Mouse (Mus musculus) liver, embryonic 13.5 days (tissue): ENCODE data around the gene Lrrc45. TPM values are rescaled to one million over a fixed set of nuclear protein-coding genes. Genes with fewer than 3 reads are reported as not detected.
A peak's percentile ranks its signal among the peaks of the same experiment; 100 is the strongest.
"Not testable (repeated sequence)": the region's sequence is repeated elsewhere in the genome, so short reads cannot be mapped to it uniquely, and the experiment has no call there.

Experiments used
- ATAC-seq: fragments of 200-750 bp; cut with Nextera tagmentation; 2 replicates; pipeline ENCODE4 v1.8.0; 2017; ENCODE audit warnings: low read depth, mild to moderate bottlenecking, moderate number of reproducible peaks, moderate library complexity
- DNase-seq: peaks from one replicate; pipeline ENCODE4 v3.0.0; 2022
- H3K27ac ChIP-seq: fragments of 300-500 bp; sonication (generic); 2 replicates; pipeline ENCODE4 v1.5.1; 2015; ENCODE audit warnings: moderate library complexity, mild to moderate bottlenecking, inconsistent platforms
- H3K27me3 ChIP-seq: fragments of 300-500 bp; sonication (generic); 2 replicates; pipeline ENCODE4 v1.6.1; 2015; ENCODE audit warnings: mild to moderate bottlenecking, inconsistent platforms
- H3K36me3 ChIP-seq: fragments of 300-500 bp; sonication (generic); 2 replicates; pipeline ENCODE4 v1.6.1; 2015; ENCODE audit warnings: mild to moderate bottlenecking, inconsistent platforms
- H3K4me1 ChIP-seq: fragments of 300-500 bp; sonication (generic); replicated peaks from 2 replicates; pipeline ENCODE4 v1.6.1; 2015; ENCODE audit warnings: inconsistent platforms
- H3K4me2 ChIP-seq: fragments of 300-500 bp; sonication (generic); 2 replicates; pipeline ENCODE4 v1.6.1; 2015; ENCODE audit warnings: inconsistent platforms, mild to moderate bottlenecking, moderate library complexity
- H3K4me3 ChIP-seq: fragments of 300-500 bp; sonication (generic); replicated peaks from 2 replicates; pipeline ENCODE4 v1.5.1; 2015; ENCODE audit warnings: mild to moderate bottlenecking, inconsistent platforms
- H3K9ac ChIP-seq: fragments of 300-500 bp; sonication (generic); 2 replicates; pipeline ENCODE4 v1.6.1; 2015; ENCODE audit warnings: mild to moderate bottlenecking, inconsistent platforms
- H3K9me3 ChIP-seq: fragments of 300-500 bp; sonication (generic); replicated peaks from 2 replicates; pipeline ENCODE4 v1.6.1; 2016; ENCODE audit warnings: inconsistent platforms
- WGBS: fragments of 180-500 bp; shearing (Covaris S2); methylation state at CpG from one replicate; pipeline ENCODE4 v1.1.7; 2015; ENCODE audit not compliant: insufficient replicate concordance; 5-methylcytosine and 5-hydroxymethylcytosine counted together
- polyA plus RNA-seq: library from polyadenylated mRNA; unstranded; fragments of >200 nt; fragmentation: Nextera tagmentation; extraction: Ambion mirVana; gene quantifications from 2 replicates; pipeline ENCODE4 v1.2.1, GENCODE M21; 2015

Gene Lrrc45
- polyA plus RNA-seq = 13.0 and 14.3 TPM in 2 replicates

DNA sequence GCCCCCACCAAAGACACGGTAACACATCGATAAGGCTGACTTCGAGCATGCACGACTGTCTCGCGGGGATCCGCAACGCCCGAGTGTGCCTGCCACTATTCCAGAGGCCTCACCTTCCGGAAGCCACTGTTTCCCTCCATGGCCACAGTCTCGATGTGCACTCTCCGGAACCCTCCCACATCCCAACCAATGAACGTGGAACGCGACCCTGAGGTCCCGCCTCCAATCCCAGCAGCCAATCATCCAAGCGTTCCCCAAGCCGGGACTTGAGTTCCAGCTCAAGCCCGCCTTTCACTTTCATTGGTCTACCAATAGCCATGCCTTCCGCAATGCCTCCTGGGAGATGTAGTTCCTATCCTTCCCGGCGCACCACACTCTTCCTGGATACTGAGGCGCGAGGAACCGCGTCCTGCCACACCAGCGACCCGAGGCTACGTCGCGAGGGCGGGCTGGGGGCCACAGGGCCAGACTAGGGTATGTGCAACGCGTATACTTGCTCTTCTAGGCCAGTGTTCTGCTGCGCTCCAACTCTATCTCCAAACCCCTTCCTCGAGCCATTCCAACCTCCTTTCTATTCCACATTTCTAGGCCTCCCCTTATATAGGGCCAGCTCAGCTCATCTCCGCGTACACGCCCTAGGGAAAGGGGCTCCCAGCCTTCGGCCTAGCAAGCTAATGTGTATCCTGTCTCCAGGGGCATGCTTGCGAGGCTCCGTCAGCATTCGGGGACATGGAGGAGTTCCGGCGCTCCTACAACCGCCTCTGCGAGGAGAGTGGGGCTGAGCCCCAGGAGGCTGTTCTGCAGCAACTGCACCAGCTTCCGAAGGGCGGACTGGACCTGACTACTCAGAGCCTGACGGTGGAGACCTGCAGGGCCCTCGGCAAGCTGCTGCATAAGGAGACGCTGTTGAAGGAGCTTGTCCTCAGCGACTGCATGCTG lies at the start of gene Lrrc45, which contains the start of gene Cenpx:
TSS of gene Lrrc45 (plus strand) at position 346 of the 939 bp plus-strand sequence.
TSS of gene Cenpx (minus strand) at position 159 of the 939 bp plus-strand sequence.
- peak within 1 kb of the TSS; percentile 76 for H3K4me3 ChIP-seq
- WGBS = 2% methylated on average over 53 of the region's 53 CpGs
- DNase-seq (peak; percentile 97), ATAC-seq (peak; percentile 95)
- H3K27ac ChIP-seq = peak within 1 kb of the TSS; percentile 78
- H3K36me3 ChIP-seq = peaks cover 53% of the 10 kb centered on the region
- H3K4me2 ChIP-seq = peak within 1 kb of the TSS; percentile 99
- peaks cover 34% of the 10 kb centered on the region for H3K4me1 ChIP-seq
- H3K27me3 ChIP-seq = no peaks in the 10 kb centered on the region
- peak within 1 kb of the TSS; percentile 83 for H3K9ac ChIP-seq
- H3K9me3 ChIP-seq = no peaks in the 10 kb centered on the region

DNA sequence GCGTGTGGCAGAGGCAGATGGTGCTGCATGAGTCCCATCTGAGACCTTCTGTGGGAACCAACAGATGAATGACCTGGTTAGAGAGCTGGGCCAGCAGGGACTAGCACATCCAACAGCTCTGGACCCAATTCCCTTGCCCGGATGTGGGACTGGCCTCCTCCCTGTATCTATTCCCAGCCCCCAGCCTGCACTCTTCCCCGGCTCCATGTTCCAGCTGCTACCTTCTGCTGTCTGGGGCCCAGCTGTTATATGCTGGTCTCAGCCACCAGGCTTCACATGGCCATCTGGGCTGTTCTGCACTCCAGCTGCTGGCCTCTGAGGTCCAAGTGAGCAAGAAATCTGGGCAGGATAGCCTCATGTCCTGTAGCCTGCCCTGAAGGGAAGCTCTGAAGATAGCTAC lies 48.3 kb upstream of the Lrrc45 start:
- no peak overlapping the region for H3K4me3 ChIP-seq
- DNase-seq (no peak), ATAC-seq (no peak)
- no peak overlapping the region for H3K27ac ChIP-seq
- WGBS = 72% methylated on average over 3 of the region's 3 CpGs
- peaks cover 9% of the 10 kb centered on the region for H3K4me1 ChIP-seq
- peaks cover 64% of the 10 kb centered on the region for H3K27me3 ChIP-seq
- H3K4me2 ChIP-seq = no peak overlapping the region
- H3K36me3 ChIP-seq = no peaks in the 10 kb centered on the region
- H3K9me3 ChIP-seq = no peaks in the 10 kb centered on the region
- H3K9ac ChIP-seq = no peak overlapping the region

DNA sequence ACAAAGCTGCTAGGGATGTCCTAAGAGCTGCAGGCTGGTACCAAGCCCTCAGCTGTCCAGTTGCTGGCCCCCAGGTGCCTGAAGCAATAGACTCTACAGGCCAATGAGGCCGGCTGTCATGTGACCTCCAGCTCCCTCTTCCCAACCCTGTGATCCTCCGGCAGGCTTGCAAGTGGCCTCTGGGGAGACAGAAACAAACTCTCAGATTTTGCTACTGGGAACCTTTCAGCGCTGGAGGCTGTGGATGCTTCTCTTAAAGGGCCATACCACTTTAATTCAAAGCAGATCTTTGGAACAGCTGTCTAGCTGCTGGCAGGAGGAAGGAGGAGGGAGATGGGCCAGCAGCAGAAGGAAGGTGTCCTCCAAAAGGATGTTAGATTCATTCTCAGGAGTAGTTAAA lies 47.1 kb upstream of the Lrrc45 start:
- DNase-seq (no peak), ATAC-seq (no peak)
- 23% methylated on average over 3 of the region's 3 CpGs for WGBS
- no peaks in the 10 kb centered on the region for H3K36me3 ChIP-seq
- H3K27ac ChIP-seq = no peak overlapping the region
- H3K4me2 ChIP-seq = no peak overlapping the region
- no peak overlapping the region for H3K9ac ChIP-seq
- H3K4me1 ChIP-seq = no peaks in the 10 kb centered on the region
- H3K27me3 ChIP-seq = peaks cover 52% of the 10 kb centered on the region
- H3K9me3 ChIP-seq = no peaks in the 10 kb centered on the region
- no peak overlapping the region for H3K4me3 ChIP-seq

DNA sequence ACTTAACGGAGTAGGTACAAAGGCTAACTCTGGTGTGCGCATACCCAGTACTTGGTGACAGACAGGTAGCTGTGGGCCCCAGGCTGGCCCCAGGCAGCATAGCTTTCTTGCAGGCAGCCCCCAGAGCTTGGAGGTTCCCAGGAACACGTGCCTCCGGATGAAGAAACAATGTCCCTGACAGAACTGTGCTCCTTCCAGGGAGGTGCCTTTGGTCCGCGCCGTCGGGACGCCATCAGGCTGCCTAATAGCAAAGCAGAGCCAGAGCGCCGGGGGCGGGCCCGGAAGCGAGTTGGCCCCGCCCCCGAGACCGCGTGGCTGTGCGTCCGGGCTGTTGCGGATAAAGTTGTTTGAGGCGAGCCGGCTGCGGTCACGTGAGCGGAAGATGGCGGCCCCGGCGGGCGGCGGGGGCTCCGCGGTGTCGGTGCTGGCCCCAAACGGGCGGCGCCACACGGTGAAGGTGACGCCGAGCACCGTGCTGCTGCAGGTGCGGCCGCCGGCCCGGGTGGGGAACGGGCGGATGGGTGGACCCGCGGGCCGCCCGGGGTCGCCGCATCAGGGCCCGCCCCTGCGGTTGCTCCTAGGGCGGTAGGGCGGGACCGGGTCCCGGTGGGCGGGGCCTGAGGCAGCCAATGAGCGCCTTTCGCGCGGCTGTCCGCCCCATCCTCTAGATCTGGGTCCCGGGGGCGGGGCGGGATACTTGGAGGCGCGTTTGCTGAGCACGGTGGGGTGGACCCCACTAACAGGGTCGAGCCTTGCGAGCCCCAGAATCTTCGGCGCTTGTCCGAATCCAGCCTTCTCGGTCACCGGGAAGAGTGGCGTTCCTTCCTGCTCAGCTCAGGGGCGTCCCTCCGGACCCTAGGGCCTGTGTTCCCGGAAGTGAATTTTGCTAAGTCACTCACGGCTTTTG lies 40.8 kb upstream of the Lrrc45 start, which contains the start of gene Aspscr1:
TSS of gene Aspscr1 (plus strand) at position 287 of the 907 bp plus-strand sequence.
- H3K9me3 ChIP-seq = no peaks in the 10 kb centered on the region
- H3K27ac ChIP-seq = peak within 1 kb of the TSS; percentile 91
- no peaks in the 10 kb centered on the region for H3K27me3 ChIP-seq
- 1% methylated on average over 82 of the region's 83 CpGs for WGBS
- H3K4me3 ChIP-seq = peak within 1 kb of the TSS; percentile 80
- peaks cover 46% of the 10 kb centered on the region for H3K4me1 ChIP-seq
- H3K4me2 ChIP-seq = peak within 1 kb of the TSS; percentile 90
- DNase-seq (peak; percentile 96), ATAC-seq (peak; percentile 94)
- peaks cover 12% of the 10 kb centered on the region for H3K36me3 ChIP-seq
- H3K9ac ChIP-seq = peak within 1 kb of the TSS; percentile 79

DNA sequence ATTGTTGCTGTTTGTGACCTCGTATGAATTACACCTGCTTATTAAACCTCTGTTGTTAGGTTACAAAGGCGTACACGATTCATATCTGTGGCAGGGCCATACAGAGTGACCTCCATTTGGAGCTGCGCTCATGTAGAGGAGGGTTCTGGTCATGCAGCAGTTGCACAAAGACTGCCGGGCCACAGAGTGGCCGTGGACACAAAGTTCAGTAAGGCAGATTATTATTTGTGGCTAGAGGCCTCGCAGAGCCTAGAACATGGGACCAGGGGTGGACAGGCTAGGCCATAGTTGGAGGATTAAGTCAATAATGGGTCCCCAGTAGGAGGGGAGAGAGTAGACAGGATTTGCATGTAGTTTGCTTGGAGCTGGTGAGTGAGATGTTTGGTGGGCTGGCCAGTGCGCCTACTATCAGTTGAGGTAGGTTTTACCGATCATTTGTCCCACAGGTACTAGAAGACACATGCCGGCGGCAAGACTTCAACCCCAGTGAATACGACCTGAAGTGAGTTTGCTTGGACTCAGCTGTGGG lies 40.1 kb upstream of the Lrrc45 start:
- H3K4me1 ChIP-seq = peaks cover 46% of the 10 kb centered on the region
- H3K9me3 ChIP-seq = no peaks in the 10 kb centered on the region
- peak overlapping the region; percentile 79 for H3K9ac ChIP-seq
- peak overlapping the region; percentile 91 for H3K27ac ChIP-seq
- no peak for DNase-seq
- H3K36me3 ChIP-seq = peaks cover 19% of the 10 kb centered on the region
- peak; percentile 15 for ATAC-seq
- 26% methylated on average over 12 of the region's 12 CpGs for WGBS
- H3K27me3 ChIP-seq = no peaks in the 10 kb centered on the region
- peak overlapping the region; percentile 90 for H3K4me2 ChIP-seq
- peak overlapping the region; percentile 80 for H3K4me3 ChIP-seq

DNA sequence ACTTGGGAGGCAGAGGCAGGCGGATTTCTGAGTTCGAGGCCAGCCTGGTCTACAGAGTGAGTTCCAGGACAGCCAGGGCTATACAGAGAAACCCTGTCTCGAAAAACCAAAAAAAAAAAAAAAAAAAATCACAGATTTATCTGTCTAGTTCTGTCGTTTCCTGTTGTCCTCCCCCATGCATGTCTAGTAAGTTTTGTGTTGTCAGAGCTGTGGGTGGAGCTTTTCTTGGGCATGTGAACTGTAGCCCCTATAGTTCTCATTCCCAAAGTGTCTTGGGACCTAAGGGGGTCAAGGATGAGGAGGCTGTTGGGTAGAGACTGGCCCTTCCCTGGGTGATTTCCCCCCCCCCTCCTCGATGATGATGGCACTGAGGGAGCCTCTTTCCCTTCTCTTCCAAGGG lies 37.9 kb upstream of the Lrrc45 start:
- Histone ChIP-seq H3K36me3 (peaks cover 41% of the 10 kb centered on the region), H3K4me1 (peaks cover 46% of the 10 kb centered on the region)
- not testable (repeated sequence) for H3K4me3 ChIP-seq, H3K27me3 ChIP-seq, H3K4me2 ChIP-seq, H3K27ac ChIP-seq, ATAC-seq, H3K9me3 ChIP-seq, DNase-seq, H3K9ac ChIP-seq
- WGBS = 50% methylated on average over 5 of the region's 5 CpGs

DNA sequence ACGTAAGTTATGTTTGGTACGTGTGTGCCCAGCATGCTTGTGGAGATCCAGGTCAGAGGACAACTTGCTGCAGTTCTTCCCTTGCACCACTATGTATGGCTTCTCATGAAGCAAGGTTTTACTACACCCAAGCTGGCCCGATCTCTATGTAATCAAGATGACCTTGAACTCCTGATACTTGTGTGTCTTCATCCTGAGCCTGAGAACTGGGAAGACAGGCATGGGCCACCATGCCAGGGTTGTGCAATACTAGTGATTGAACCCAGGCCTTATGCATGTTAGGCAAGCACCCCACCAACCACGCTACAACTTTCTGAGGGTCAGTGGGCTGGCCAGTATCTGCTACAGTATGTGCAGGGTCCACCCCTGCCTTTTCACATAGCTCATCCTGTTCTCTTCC lies 36.8 kb upstream of the Lrrc45 start:
- no peak overlapping the region for H3K4me2 ChIP-seq
- no peak overlapping the region for H3K27ac ChIP-seq
- peaks cover 45% of the 10 kb centered on the region for H3K4me1 ChIP-seq
- DNase-seq (no peak), ATAC-seq (no peak)
- no peaks in the 10 kb centered on the region for H3K9me3 ChIP-seq
- no peak overlapping the region for H3K4me3 ChIP-seq
- H3K27me3 ChIP-seq = no peaks in the 10 kb centered on the region
- H3K9ac ChIP-seq = no peak overlapping the region
- H3K36me3 ChIP-seq = peaks cover 46% of the 10 kb centered on the region
- 77% methylated on average over 4 of the region's 4 CpGs for WGBS

DNA sequence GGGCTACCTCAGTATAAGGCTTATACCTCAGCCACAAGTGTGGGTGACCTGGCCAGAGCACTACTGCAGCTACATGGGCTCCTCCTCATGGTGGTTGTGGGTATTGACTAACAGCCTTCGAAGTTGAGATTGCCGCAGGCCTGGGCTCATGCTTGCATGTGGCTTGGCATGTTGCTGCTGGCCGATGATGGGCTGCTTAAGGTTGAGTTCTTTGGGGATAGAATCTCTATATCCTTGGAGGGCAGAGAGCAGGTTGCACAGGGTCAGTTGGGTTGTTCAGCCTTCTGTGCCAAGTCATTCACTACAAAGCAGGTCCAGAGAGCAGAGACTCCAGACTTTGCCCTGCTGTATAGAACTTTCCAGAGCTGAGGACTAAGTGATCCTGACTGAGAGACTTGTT lies 33.8 kb upstream of the Lrrc45 start:
- H3K4me1 ChIP-seq = peaks cover 22% of the 10 kb centered on the region
- no peak overlapping the region for H3K27ac ChIP-seq
- no peak overlapping the region for H3K4me3 ChIP-seq
- 68% methylated on average over 3 of the region's 3 CpGs for WGBS
- H3K9ac ChIP-seq = no peak overlapping the region
- H3K9me3 ChIP-seq = no peaks in the 10 kb centered on the region
- no peaks in the 10 kb centered on the region for H3K27me3 ChIP-seq
- peaks cover 46% of the 10 kb centered on the region for H3K36me3 ChIP-seq
- ATAC-seq = peak; percentile 47
- no peak for DNase-seq
- H3K4me2 ChIP-seq = no peak overlapping the region

DNA sequence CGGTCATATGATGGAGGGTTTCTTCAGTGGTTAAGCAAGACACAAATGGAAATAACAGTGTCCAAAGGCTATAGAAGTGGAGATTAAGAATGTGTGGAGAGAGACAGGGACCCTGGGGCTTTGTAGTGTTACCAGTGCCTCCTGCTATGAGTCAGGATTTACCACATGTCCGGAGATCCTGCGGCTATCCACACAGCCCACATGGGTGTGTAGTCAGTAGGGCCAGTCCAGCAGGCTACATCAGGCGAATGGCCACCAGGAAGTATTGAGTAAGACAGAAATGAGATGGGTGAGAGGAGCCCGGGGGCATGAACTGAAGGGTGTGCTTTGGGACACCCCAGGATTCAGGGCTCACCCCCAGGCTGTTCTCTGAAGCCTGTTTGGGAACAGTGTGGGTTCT lies 31.0 kb upstream of the Lrrc45 start:
- Histone ChIP-seq H3K4me2 (no peak overlapping the region), H3K9me3 (no peaks in the 10 kb centered on the region), H3K27ac (no peak overlapping the region), H3K4me1 (no peaks in the 10 kb centered on the region), H3K36me3 (peaks cover 53% of the 10 kb centered on the region), H3K4me3 (no peak overlapping the region), H3K9ac (no peak overlapping the region), H3K27me3 (no peaks in the 10 kb centered on the region)
- DNase-seq = no peak
- no peak for ATAC-seq
- 85% methylated on average over 5 of the region's 5 CpGs for WGBS

DNA sequence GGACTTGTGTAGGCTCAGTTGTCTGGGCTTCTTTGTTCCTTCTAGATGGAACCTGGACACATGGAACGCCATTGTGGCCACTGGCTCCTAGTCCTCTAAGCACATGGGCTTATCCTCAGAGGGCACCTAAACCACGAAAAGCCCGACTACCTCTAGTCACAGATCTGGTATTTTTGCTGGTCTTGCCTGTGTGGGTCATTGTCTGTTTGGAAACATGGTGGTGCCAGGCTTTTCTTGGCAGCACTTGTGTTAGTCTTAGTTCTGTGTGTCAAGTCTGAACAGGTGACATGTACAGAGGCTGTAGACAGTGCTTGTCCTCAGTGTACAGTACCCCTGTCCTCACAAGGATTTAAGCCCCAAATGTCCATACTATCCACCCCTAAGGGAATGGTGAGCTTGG lies 30.2 kb upstream of the Lrrc45 start:
- ATAC-seq (no peak), DNase-seq (no peak)
- Histone ChIP-seq H3K27me3 (no peaks in the 10 kb centered on the region), H3K27ac (no peak overlapping the region), H3K36me3 (peaks cover 52% of the 10 kb centered on the region), H3K4me2 (no peak overlapping the region), H3K4me3 (no peak overlapping the region), H3K4me1 (no peaks in the 10 kb centered on the region), H3K9ac (no peak overlapping the region), H3K9me3 (no peaks in the 10 kb centered on the region)
- 66% methylated on average over 3 of the region's 3 CpGs for whole genome bisulfite sequencing

DNA sequence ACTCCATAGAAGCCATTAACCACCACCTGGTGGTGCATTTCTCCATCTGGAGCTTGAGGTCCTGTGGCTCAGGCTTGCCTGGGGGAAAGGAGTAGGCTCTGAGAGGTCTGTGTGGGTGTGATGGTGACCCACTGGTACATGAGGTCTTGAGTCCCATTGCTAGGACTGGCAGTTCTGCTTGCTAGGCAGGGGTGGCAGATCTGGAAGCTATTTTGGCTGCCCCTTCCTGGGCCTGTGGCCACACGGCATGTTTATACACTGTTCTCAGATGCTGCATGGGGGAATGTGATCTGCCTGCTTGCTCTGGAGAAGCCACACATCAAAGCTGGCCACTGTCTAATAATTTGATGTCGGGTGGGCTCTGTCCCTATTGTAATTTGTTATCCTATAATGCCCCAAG lies 29.6 kb upstream of the Lrrc45 start:
- no peak for DNase-seq

More for the DNA sequence above, 29.6 kb upstream of the Lrrc45 start:
- Histone ChIP-seq H3K27ac (no peak overlapping the region), H3K9me3 (no peaks in the 10 kb centered on the region), H3K9ac (no peak overlapping the region), H3K36me3 (peaks cover 52% of the 10 kb centered on the region), H3K4me3 (no peak overlapping the region), H3K27me3 (no peaks in the 10 kb centered on the region), H3K4me2 (no peak overlapping the region), H3K4me1 (no peaks in the 10 kb centered on the region)
- 56% methylated on average over 2 of the region's 2 CpGs for WGBS
- no peak for ATAC-seq
